Mouse (Mus musculus) heart, embryonic 14.5 days (tissue): ENCODE results near the gene Acadvl. TPM values are rescaled to one million over a fixed set of nuclear protein-coding genes. Genes with fewer than 3 reads are reported as not detected.
A peak's percentile ranks its signal among the peaks of the same experiment; 100 is the strongest.

Experiments used
- ATAC-seq: fragments of 200-750 bp; cut with Nextera tagmentation; 2 replicates; pipeline ENCODE4 v1.8.0; 2017; ENCODE audit warnings: low read depth, moderate TSS enrichment; ENCODE audit not compliant: insufficient number of reproducible peaks, insufficient read depth, low FRiP score
- H3K27ac ChIP-seq, 2 experiments: fragments of 200-500 bp in 1 of 2; fragments of 300-500 bp in 1 of 2; sonication (generic) in 1 of 2; replicated peaks in 1 of 2; 2 replicates each; pipeline ENCODE4 v1.5.1; 2012 to 2014; ENCODE audit warnings: low read depth in 2 of 2, low read length in 2 of 2, control low read depth in 1 of 2, mild to moderate bottlenecking in 1 of 2, mixed read lengths in 1 of 2; ENCODE audit not compliant: control insufficient read depth in 1 of 2, insufficient read depth in 1 of 2
- H3K27me3 ChIP-seq: fragments of 300-500 bp; sonication (generic); 2 replicates; pipeline ENCODE4 v1.6.1; 2014; ENCODE audit warnings: mild to moderate bottlenecking, low read length, control low read depth; ENCODE audit not compliant: control insufficient read depth, insufficient read depth
- H3K36me3 ChIP-seq: fragments of 300-500 bp; sonication (generic); 2 replicates; pipeline ENCODE4 v1.6.1; 2014; ENCODE audit warnings: mild to moderate bottlenecking, control low read depth, low read length, mixed read lengths; ENCODE audit not compliant: control insufficient read depth, insufficient read depth
- H3K4me1 ChIP-seq, 2 experiments: fragments of 200-500 bp in 1 of 2; fragments of 300-500 bp in 1 of 2; sonication (generic) in 1 of 2; 2 replicates each; pipeline ENCODE4 v1.6.1; 2012 to 2014; ENCODE audit warnings: low read length in 2 of 2, control low read depth in 1 of 2, mixed read lengths in 1 of 2; ENCODE audit not compliant: control insufficient read depth in 2 of 2, insufficient read depth in 2 of 2
- H3K4me2 ChIP-seq: fragments of 300-500 bp; sonication (generic); 2 replicates; pipeline ENCODE4 v1.6.1; 2014; ENCODE audit warnings: mild to moderate bottlenecking, low read length
- H3K4me3 ChIP-seq, 2 experiments: fragments of 200-500 bp in 1 of 2; fragments of 300-500 bp in 1 of 2; sonication (generic) in 1 of 2; 2 replicates each; pipeline ENCODE4 v1.5.1; 2012 to 2014; ENCODE audit warnings: low read length in 2 of 2, mild to moderate bottlenecking in 2 of 2, control low read depth in 1 of 2, low read depth in 1 of 2, moderate library complexity in 1 of 2; ENCODE audit not compliant: control insufficient read depth in 1 of 2, insufficient read depth in 1 of 2
- H3K9ac ChIP-seq: fragments of 300-500 bp; sonication (generic); 2 replicates; pipeline ENCODE4 v1.6.1; 2014; ENCODE audit warnings: mild to moderate bottlenecking, low read length
- H3K9me3 ChIP-seq: fragments of 300-500 bp; sonication (generic); 2 replicates; pipeline ENCODE4 v1.6.1; 2016; ENCODE audit warnings: low read length, control low read depth; ENCODE audit not compliant: control insufficient read depth
- WGBS: fragments of 180-500 bp; shearing (Covaris S2); extraction: QIAGEN DNeasy Blood & Tissue Kit; methylation state at CpG from one replicate; pipeline ENCODE4 v1.1.7; 2014; 5-methylcytosine and 5-hydroxymethylcytosine counted together
- polyA plus RNA-seq: library from polyadenylated mRNA; unstranded; fragments of >200 nt; fragmentation: Nextera tagmentation; extraction: Ambion mirVana; gene quantifications from 2 replicates; pipeline ENCODE4 v1.2.1, GENCODE M21; 2014

Acadvl gene
- polyA plus RNA-seq, 1 experiment from 2014 or later = 185 TPM

DNA sequence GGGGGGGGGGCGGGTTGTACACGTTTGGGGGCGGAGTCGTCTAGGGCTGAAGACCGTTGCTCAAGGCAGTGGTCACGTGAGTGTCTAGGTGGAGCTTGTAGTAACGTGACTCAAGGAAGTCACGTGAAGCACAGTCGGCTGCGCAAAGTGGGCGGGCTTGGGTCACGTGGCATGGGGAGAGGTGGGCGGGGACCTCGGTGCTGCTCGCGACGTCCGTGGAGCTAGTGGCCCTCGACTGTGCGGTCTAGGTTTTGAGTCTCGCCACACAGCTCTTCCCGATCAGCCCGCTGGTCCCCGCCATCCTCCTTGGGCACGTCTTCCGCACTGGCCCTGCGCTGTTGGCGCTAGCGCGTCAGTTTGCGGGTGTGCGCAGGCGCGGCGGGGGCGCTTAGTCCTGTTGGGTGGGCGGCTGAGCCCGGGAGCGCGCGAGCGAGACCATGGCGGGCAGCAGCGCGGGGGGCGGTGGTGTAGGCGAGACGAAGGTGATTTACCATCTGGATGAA is 14.8 kb downstream of the Acadvl start, which contains the start of gene Dvl2:
Dvl2 (plus strand) TSS at position 200 of the 503 bp plus-strand sequence.
- peak within 1 kb of the TSS; percentile 94 to 95 for H3K27ac ChIP-seq
- H3K27me3 ChIP-seq = no peaks in the 10 kb centered on the region
- under 1% methylated on average over 48 of the region's 48 CpGs for WGBS
- peaks cover 11 to 27% of the 10 kb centered on the region in 2 experiments for H3K4me1 ChIP-seq
- H3K9me3 ChIP-seq = no peaks in the 10 kb centered on the region
- H3K4me2 ChIP-seq = peak within 1 kb of the TSS; percentile 96
- peak within 1 kb of the TSS; percentile 78 to 89 for H3K4me3 ChIP-seq
- ATAC-seq = peak; percentile 54
- peaks cover 39% of the 10 kb centered on the region for H3K36me3 ChIP-seq
- H3K9ac ChIP-seq = peak within 1 kb of the TSS; percentile 92

DNA sequence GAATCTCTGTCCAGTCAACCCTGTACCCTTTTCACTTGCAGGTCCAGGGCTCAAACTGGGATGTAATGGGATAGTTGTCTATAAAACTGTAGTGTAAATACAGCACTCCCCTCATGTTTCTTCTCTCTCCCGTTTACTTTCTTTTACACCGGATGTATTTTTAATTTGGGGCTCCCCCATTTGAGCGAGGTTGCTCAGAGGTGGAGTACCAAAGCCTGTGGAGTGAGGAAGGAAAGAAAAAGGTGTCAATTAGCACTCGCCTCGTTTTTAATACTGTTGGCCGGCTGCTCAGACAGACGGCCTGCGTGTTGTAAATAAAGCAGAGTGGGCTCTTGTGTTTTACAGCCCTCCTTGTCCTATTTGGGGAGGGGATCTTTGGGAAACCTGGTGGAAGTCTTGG is 15.5 kb downstream of the Acadvl start:
- Histone ChIP-seq H3K27ac (peak overlapping the region; percentile 49 to 94; a peak in 3 of 4 replicates), H3K4me3 (no peak overlapping the region), H3K9me3 (no peaks in the 10 kb centered on the region), H3K4me2 (0 out of 2 replicates have a peak overlapping the region, but pooled peaks have one; percentile 29), H3K9ac (no peak overlapping the region), H3K4me1 (peaks cover 11 to 27% of the 10 kb centered on the region in 2 experiments), H3K27me3 (no peaks in the 10 kb centered on the region), H3K36me3 (peaks cover 33% of the 10 kb centered on the region)
- ATAC-seq = no peak
- 85% methylated on average over 8 of the region's 8 CpGs for WGBS

DNA sequence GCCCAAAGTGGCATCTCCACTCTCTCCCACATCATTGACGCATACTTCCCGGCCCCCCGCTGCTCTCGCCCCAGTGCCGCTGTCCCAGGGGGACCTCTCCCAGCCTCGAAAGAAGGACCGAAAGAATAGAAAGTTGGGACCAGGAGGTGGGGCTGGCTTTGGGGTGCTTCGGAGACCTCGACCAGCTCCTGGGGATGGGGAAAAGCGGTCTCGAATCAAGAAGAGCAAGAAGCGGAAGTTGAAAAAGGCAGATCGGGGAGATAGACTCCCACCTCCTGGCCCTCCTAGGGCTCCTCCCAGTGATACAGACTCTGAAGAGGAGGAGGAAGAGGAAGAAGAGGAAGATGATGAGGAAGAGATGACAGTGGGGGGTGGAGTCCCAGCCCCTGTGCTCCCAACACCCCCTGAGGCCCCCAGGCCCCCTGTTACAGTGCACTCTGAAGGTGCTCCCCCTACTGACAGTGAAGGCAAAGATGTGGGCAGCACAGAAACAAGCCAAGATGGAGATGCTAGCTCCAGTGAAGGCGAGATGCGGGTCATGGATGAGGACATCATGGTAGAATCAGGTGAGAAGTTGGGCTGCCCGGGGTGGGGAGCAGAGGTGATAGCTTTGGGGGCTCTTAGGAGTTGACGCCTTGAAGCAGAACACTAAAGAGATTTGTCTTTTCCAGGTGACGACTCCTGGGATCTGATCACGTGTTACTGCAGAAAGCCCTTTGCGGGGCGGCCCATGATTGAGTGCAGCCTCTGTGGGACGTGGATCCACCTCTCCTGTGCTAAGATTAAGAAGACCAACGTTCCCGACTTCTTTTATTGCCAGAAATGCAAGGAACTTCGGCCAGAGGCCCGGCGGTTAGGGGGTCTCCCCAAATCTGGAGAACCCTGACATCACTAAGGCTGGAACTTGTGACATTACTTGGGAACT is 16.4 kb downstream of the Acadvl start:
- no peak for ATAC-seq
- no peak overlapping the region for H3K9ac ChIP-seq
- H3K27me3 ChIP-seq = no peaks in the 10 kb centered on the region
- no peak overlapping the region for H3K27ac ChIP-seq
- peaks cover 11 to 27% of the 10 kb centered on the region in 2 experiments for H3K4me1 ChIP-seq
- 90% methylated on average over 27 of the region's 27 CpGs for WGBS
- peaks cover 36% of the 10 kb centered on the region for H3K36me3 ChIP-seq
- H3K4me2 ChIP-seq = no peak overlapping the region
- H3K4me3 ChIP-seq = peak overlapping the region in 1 of 2 experiments; percentile 6; a peak in 1 of 4 replicates
- H3K9me3 ChIP-seq = no peaks in the 10 kb centered on the region

DNA sequence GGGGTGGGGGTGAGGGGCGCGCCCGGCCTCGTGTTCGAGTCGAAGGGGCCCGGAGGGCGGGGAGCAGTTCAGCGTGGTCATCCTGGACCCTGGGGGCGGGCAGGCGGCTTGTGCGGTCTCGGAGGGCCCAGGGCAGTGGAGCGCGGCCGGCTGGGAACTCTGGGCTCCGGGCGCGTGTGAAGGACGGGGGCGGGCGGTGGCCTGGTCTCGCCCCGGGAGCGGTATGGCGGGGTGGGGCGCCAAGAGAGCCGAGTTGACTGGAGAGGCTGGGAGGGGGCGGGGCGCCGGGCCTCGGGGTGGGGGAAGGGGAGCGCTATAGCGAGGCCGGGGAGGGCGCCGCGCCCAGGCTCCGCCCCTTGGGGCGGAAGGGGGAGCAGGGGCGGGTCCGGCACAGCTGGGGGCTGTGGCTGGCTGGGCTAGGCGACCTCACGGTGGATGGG is 18.1 kb downstream of the Acadvl start:
- Histone ChIP-seq H3K4me2 (peak overlapping the region; percentile 64), H3K4me3 (peak overlapping the region; percentile 86 to 90), H3K27ac (peak overlapping the region; percentile 85 to 99), H3K4me1 (peaks cover 11 to 32% of the 10 kb centered on the region in 2 experiments), H3K27me3 (no peaks in the 10 kb centered on the region), H3K9me3 (no peaks in the 10 kb centered on the region), H3K36me3 (peaks cover 48% of the 10 kb centered on the region), H3K9ac (peak overlapping the region; percentile 97)
- peak; percentile 51 for ATAC-seq
- under 1% methylated on average over 39 of the region's 44 CpGs for WGBS

DNA sequence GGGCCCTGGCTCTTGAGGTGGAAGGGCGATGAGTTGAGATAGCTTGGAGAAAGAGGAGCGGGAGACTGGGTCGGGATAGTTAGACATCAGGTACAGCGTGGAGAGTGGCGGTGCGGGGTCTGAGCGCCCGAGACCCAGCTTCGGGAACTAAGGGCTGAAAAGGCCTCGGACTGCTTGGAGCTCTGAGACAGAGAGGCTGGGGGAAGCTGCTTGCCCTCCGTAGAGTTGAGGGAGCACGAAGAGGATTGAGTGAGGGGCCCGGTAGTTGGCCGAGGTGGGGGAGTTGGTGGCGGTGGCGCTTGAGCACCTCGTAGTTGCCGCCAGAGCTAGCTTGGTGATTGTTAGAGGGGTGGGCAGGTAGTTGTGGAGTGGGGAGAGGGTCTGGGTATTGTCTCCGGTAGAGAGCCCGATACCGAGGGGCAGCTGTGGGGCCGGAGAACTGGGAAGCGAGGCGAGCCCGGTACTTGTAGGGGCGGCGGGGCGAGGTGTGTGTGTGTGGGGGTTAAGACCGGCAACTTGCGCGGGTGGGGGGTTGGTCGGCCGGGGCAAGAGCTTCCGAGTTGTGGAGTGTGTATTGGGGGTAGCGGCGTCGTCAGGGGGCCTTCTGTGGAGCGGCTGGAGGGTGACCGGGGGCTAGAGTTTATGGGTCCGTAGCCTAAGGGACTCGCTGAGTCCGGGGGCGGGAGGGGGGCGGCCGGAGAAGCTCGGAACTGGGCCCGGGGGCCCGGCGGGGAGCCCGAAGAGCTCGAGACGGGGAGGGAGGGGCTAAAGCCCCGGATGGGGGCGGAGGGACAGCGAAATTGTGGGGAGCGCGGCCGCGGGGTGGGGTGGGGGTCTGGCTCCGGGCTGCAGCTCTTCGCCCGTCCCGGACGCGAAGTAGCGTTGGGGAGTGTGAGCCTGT is 18.8 kb downstream of the Acadvl start:
- peak; percentile 1; the same call in 1 of the 2 replicates for ATAC-seq
- Histone ChIP-seq H3K27ac (peak overlapping the region; percentile 90 to 99), H3K4me1 (peaks cover 8 to 27% of the 10 kb centered on the region in 2 experiments), H3K4me3 (peak overlapping the region; percentile 86 to 90), H3K27me3 (no peaks in the 10 kb centered on the region), H3K4me2 (peak overlapping the region; percentile 64), H3K9me3 (no peaks in the 10 kb centered on the region), H3K36me3 (peaks cover 48% of the 10 kb centered on the region), H3K9ac (peak overlapping the region; percentile 97)
- under 1% methylated on average over 55 of the region's 66 CpGs for WGBS

DNA sequence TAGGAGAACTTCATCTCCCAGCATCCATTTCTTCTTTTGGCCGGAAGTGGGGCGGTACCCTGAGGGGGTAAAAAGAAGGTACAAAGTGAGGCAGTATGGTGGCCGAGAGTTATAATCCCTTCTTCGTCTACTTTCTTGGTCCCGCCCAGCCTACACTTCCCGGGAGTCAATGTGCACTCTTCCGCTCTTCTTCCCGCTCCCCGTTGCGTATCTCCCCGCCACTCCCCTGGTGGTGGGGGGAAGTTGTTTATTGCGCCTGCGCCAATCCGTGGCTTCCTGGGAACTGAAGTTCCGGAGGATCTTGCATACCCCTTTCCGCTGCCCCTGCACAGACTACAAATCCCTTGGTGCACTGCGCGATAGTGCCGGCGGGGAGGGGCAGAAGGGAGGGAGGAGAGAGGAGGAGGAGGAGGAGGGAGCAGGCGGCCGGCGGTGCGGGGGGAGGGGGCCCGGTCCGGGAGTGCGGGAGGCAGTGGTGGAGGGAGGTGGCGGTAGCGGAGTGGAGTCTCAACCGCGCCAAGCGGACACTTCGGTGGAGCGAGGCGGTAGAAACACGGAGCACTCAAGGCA is 19.7 kb downstream of the Acadvl start, which contains the start of gene Phf23:
Phf23 (plus strand) TSS at position 387 of the 570 bp plus-strand sequence.
- peaks cover 8 to 22% of the 10 kb centered on the region in 2 experiments for H3K4me1 ChIP-seq
- H3K9ac ChIP-seq = peak within 1 kb of the TSS; percentile 97
- peak within 1 kb of the TSS; percentile 90 to 99 for H3K27ac ChIP-seq
- ATAC-seq = peak; percentile 77
- H3K4me3 ChIP-seq = peak within 1 kb of the TSS; percentile 86 to 90
- H3K4me2 ChIP-seq = peak within 1 kb of the TSS; percentile 64
- under 1% methylated on average over 36 of the region's 36 CpGs for WGBS
- H3K9me3 ChIP-seq = no peaks in the 10 kb centered on the region
- H3K36me3 ChIP-seq = peaks cover 48% of the 10 kb centered on the region
- H3K27me3 ChIP-seq = no peaks in the 10 kb centered on the region
